Mouse (Mus musculus): ENCODE data around the gene Etv5.

The Etv5 gene

GRCm38 (mm10) chr16:22439499-22440177, at the start of gene Etv5:
TSS of gene Etv5 (minus strand) at chr16:22439719.
- DNase-seq = peak; percentile 99

GRCm38 (mm10) chr16:22483900-22484299, 44.4 kb upstream of the Etv5 start:
- DNase-seq = no peak

- DNase-seq = no peak
These were observed 39.8 kb upstream of the Etv5 start for GRCm38 (mm10) chr16:22479322-22479721.

- DNase-seq = no peak
These were observed 32.2 kb upstream of the Etv5 start for GRCm38 (mm10) chr16:22471728-22472127.

- no peak for DNase-seq
These were observed 29.9 kb upstream of the Etv5 start for GRCm38 (mm10) chr16:22469385-22469784.

- no peak for DNase-seq
These were observed 27.6 kb upstream of the Etv5 start for GRCm38 (mm10) chr16:22467111-22467510.

- no peak for DNase-seq
These were observed 26.9 kb upstream of the Etv5 start for GRCm38 (mm10) chr16:22466381-22466780.

- DNase-seq = no peak
These were observed 22.7 kb upstream of the Etv5 start for GRCm38 (mm10) chr16:22462220-22462619.

- no peak for DNase-seq
These were observed 22.2 kb upstream of the Etv5 start for GRCm38 (mm10) chr16:22461728-22462127.

GRCm38 (mm10) chr16:22460960-22461359, 21.4 kb upstream of the Etv5 start:
- DNase-seq = no peak

GRCm38 (mm10) chr16:22452082-22452481, 12.6 kb upstream of the Etv5 start:
- peak; percentile 72 to 81 for DNase-seq

GRCm38 (mm10) chr16:22448093-22448492, 8.6 kb upstream of the Etv5 start:
- no peak for DNase-seq

- DNase-seq = no peak
These were observed 5.3 kb upstream of the Etv5 start for GRCm38 (mm10) chr16:22444786-22445185.

- no peak for DNase-seq
These were observed 2.7 kb upstream of the Etv5 start for GRCm38 (mm10) chr16:22442202-22442601.

- DNase-seq = peak; percentile 57 to 76
These were observed 1.8 kb upstream of the Etv5 start for GRCm38 (mm10) chr16:22441317-22441716.

- peak; percentile 49 to 59 for DNase-seq
These were observed 750 bp upstream of the Etv5 start for GRCm38 (mm10) chr16:22440269-22440668.

- peak; percentile 62 to 66 for DNase-seq
These were observed 812 bp downstream of the Etv5 start for GRCm38 (mm10) chr16:22438441-22439373.

GRCm38 (mm10) chr16:22436106-22436505, 3.4 kb downstream of the Etv5 start:
- DNase-seq = no peak

- peak; percentile 40 to 64 for DNase-seq
These were observed 5.0 kb downstream of the Etv5 start for GRCm38 (mm10) chr16:22434530-22434929.

- DNase-seq = no peak
These were observed 5.6 kb downstream of the Etv5 start for GRCm38 (mm10) chr16:22433944-22434343.

GRCm38 (mm10) chr16:22431773-22432172, 7.7 kb downstream of the Etv5 start:
- no peak for DNase-seq

GRCm38 (mm10) chr16:22431335-22431734, 8.2 kb downstream of the Etv5 start:
- DNase-seq = no peak

- no peak for DNase-seq
These were observed 9.1 kb downstream of the Etv5 start for GRCm38 (mm10) chr16:22430211-22430951.
